Mouse (Mus musculus): ENCODE measurements around the gene 1700086D15Rik. TPM values are rescaled to one million over a fixed set of nuclear protein-coding genes. Genes with fewer than 3 reads are reported as not detected.

The 1700086D15Rik gene
- polyA plus RNA-seq (2015; fragmentation: Nextera tagmentation; extraction: Ambion mirVana): not detected in 2 replicates

DNA sequence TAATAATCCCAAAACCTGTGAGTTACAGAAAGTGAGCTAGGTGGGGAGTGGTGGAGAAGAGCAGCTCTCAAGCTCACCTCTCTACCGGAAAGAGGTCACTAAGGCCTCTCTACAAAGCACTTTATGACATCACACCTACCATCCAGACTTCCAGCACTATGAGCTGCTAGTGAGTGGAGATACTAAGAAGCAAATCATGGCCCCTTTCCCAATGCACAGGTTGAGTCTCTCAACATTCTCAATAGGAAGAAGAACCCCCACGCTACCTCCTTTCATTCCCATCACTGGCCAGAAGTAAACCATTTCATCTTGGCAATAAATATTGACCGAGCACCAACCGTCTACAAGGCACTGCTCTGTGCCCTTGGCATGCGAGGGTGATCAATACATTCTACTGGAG is at the start of gene 1700086D15Rik:
Gene 1700086D15Rik (minus strand): TSS at position 101 of the 400 bp plus-strand sequence.
- no peak within 1 kb of the TSS for H3K4me2 ChIP-seq
- H3K4me3 ChIP-seq (replicated peaks): no peak within 1 kb of the TSS
- H3K27me3 ChIP-seq: peaks cover 27% of the 10 kb centered on the region
- H3K36me3 ChIP-seq (replicated peaks): no peaks in the 10 kb centered on the region
- no peaks in the 10 kb centered on the region for H3K9me3 ChIP-seq (replicated peaks)
- no peak within 1 kb of the TSS for H3K27ac ChIP-seq (replicated peaks)
- ATAC-seq (ENCODE audit: insufficient read depth): no peak
- no peaks in the 10 kb centered on the region for H3K4me1 ChIP-seq (replicated peaks)
- H3K9ac ChIP-seq: no peak within 1 kb of the TSS
- WGBS (ENCODE audit: insufficient replicate concordance): 60% methylated on average over 5 of the region's 5 CpGs

DNA sequence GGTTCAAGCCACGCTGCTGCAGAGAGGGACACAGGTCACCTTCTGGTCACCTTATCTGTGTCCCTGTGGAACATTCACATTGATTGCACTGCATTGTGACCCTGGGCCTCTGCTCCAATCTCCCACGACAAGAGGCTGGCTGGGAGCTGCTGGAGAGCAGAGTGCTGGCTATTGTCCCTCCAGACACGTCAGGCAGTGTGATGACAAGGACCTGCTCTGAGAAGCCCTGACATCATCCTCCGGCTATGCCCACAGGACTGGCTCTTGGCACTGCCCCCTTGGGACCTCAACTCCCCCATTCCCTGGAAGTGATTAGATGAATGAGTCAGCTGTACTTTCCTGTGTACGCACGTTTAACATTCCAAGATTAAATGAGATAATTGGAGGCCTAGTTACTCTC is 49.8 kb upstream of the 1700086D15Rik start:
- 35% methylated on average over 6 of the region's 6 CpGs for WGBS (ENCODE audit: insufficient replicate concordance)
- Histone ChIP-seq H3K4me3 (replicated peaks) (no peak overlapping the region), H3K9me3 (replicated peaks) (no peaks in the 10 kb centered on the region), H3K27me3 (no peaks in the 10 kb centered on the region), H3K9ac (no peak overlapping the region), H3K36me3 (replicated peaks) (no peaks in the 10 kb centered on the region), H3K4me1 (replicated peaks) (no peaks in the 10 kb centered on the region), H3K4me2 (no peak overlapping the region), H3K27ac (replicated peaks) (no peak overlapping the region)
- ATAC-seq (ENCODE audit: insufficient read depth): no peak

DNA sequence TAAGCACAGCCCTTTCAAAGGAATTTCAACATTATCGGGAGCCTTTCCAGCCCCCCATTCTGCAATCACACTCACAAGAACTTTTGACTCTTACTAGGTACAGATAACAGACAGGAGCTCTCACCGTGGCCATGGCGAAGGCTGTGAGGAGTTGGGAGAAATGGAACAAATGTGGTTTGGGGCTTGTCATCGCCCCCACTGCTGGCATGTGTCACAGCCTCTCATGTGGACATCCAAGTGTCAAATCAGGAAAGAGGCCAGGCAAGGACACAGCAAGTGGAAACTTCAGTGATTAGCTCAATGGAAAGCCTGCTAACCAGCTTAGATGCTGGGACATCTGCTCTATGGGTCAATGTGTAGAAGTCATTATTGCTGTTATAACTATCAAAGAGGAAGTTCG is 45.6 kb upstream of the 1700086D15Rik start:
- H3K4me2 ChIP-seq: no peak overlapping the region
- no peak overlapping the region for H3K27ac ChIP-seq (replicated peaks)
- H3K9me3 ChIP-seq (replicated peaks): no peaks in the 10 kb centered on the region
- H3K4me3 ChIP-seq (replicated peaks): no peak overlapping the region
- WGBS (ENCODE audit: insufficient replicate concordance): 55% methylated on average over 5 of the region's 5 CpGs
- ATAC-seq (ENCODE audit: insufficient read depth): no peak
- no peaks in the 10 kb centered on the region for H3K4me1 ChIP-seq (replicated peaks)
- H3K9ac ChIP-seq: no peak overlapping the region
- H3K36me3 ChIP-seq (replicated peaks): no peaks in the 10 kb centered on the region
- no peaks in the 10 kb centered on the region for H3K27me3 ChIP-seq

GRCm38 (mm10) chr11:65204651-65205050 is 45.0 kb upstream of the 1700086D15Rik start:
- no peak for ATAC-seq (ENCODE audit: insufficient read depth)
- Histone ChIP-seq H3K27me3 (no peaks in the 10 kb centered on the region), H3K4me3 (replicated peaks) (no peak overlapping the region), H3K4me2 (no peak overlapping the region), H3K27ac (replicated peaks) (no peak overlapping the region), H3K4me1 (replicated peaks) (no peaks in the 10 kb centered on the region), H3K9me3 (replicated peaks) (no peaks in the 10 kb centered on the region), H3K36me3 (replicated peaks) (no peaks in the 10 kb centered on the region), H3K9ac (no peak overlapping the region)
- 72% methylated on average over 13 of the region's 13 CpGs for WGBS (ENCODE audit: insufficient replicate concordance)

DNA sequence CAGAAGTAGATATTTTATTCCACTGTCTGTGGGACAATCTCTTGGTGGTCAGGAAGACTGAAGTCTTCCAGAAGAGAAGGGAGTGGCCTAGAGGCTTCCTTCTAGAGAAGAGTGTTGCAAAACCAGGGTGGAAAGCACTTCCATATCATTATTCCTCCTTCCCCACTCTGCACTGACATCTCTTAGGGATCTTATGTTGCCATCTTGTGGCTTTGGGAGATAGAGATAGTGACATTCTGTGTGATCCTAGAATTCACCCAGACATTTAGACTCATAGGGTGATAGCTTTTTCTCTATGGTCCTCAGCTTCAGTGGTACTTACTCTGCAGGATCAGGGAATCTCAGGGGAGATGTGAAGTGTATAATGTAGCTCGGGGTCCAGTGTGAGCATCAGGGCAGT is 43.3 kb upstream of the 1700086D15Rik start:
- Histone ChIP-seq H3K4me2 (no peak overlapping the region), H3K4me3 (replicated peaks) (no peak overlapping the region), H3K9ac (no peak overlapping the region), H3K36me3 (replicated peaks) (no peaks in the 10 kb centered on the region), H3K4me1 (replicated peaks) (no peaks in the 10 kb centered on the region), H3K27me3 (no peaks in the 10 kb centered on the region), H3K9me3 (replicated peaks) (no peaks in the 10 kb centered on the region), H3K27ac (replicated peaks) (no peak overlapping the region)
- WGBS (ENCODE audit: insufficient replicate concordance): 50% methylated on average over 1 of the region's 1 CpGs
- ATAC-seq (ENCODE audit: insufficient read depth): no peak

DNA sequence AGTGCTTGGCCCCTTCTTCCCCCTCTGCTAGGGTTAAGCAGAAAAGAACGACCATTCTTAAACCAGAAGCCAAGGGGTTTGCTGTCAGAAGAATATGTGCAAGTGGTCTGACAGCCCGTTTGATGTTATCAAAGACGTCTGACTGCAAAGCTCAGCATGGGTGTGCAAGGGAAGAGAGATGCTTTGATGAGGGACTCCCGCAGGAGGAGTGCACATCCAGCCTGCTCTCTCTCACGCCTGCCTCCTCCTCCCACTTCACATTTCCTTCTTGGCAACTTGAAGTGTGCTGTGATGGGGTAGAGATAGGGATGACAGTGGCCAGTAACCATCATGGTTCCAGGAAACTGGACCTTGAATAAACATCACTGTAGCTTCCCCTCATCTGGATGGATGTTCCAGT is 42.5 kb upstream of the 1700086D15Rik start:
- H3K36me3 ChIP-seq (replicated peaks): no peaks in the 10 kb centered on the region
- no peaks in the 10 kb centered on the region for H3K27me3 ChIP-seq
- no peak overlapping the region for H3K4me3 ChIP-seq (replicated peaks)
- no peaks in the 10 kb centered on the region for H3K4me1 ChIP-seq (replicated peaks)
- no peak for ATAC-seq (ENCODE audit: insufficient read depth)
- WGBS (ENCODE audit: insufficient replicate concordance): 51% methylated on average over 5 of the region's 5 CpGs
- H3K4me2 ChIP-seq: no peak overlapping the region
- no peak overlapping the region for H3K9ac ChIP-seq
- H3K27ac ChIP-seq (replicated peaks): no peak overlapping the region
- no peaks in the 10 kb centered on the region for H3K9me3 ChIP-seq (replicated peaks)

DNA sequence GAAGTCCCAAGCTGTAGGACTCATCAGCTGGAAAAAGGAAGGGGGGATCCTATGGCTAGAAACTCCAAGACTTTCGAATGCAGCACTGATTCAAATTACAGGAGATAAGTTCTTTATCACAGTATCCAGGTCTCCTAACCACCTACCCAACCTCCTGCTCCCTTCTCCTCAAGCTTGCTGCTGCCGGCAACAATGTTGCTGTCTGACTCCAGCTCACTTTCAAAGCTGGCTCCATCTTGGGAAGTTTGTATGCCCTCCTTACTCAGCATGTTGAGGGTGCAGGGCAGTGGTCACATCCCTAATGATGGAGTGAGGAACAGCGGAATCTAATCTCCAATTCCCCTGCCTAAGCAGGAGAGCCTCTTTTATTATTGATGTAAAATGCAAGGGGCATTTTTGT is 38.3 kb upstream of the 1700086D15Rik start:
- Histone ChIP-seq H3K27ac (replicated peaks) (no peak overlapping the region), H3K9me3 (replicated peaks) (no peaks in the 10 kb centered on the region), H3K9ac (no peak overlapping the region), H3K4me3 (replicated peaks) (no peak overlapping the region), H3K36me3 (replicated peaks) (no peaks in the 10 kb centered on the region), H3K27me3 (no peaks in the 10 kb centered on the region), H3K4me2 (no peak overlapping the region), H3K4me1 (replicated peaks) (no peaks in the 10 kb centered on the region)
- 54% methylated on average over 3 of the region's 3 CpGs for WGBS (ENCODE audit: insufficient replicate concordance)
- no peak for ATAC-seq (ENCODE audit: insufficient read depth)

DNA sequence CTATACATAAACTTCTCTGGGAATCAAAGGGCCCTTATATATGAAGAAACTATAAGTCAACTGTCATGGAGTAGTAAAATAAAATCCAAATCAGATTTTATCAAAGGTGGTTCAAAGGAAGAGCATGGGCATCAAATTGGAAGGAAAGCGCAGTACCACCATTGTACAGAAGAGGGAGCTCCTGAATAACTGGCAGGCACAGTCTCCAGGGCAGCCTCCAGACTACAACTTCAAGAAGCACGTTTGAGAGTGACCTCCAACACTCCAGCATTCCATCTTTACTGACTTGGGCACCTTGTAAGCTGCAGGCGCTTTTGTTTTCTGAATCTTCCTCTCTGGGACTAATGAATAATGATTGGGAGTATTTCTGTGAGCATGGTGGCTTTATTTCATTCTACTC is 37.6 kb upstream of the 1700086D15Rik start:
- no peak overlapping the region for H3K9ac ChIP-seq
- no peaks in the 10 kb centered on the region for H3K36me3 ChIP-seq (replicated peaks)
- ATAC-seq (ENCODE audit: insufficient read depth): no peak
- H3K4me2 ChIP-seq: no peak overlapping the region
- no peaks in the 10 kb centered on the region for H3K27me3 ChIP-seq
- no peaks in the 10 kb centered on the region for H3K4me1 ChIP-seq (replicated peaks)
- no peaks in the 10 kb centered on the region for H3K9me3 ChIP-seq (replicated peaks)
- H3K4me3 ChIP-seq (replicated peaks): no peak overlapping the region
- no peak overlapping the region for H3K27ac ChIP-seq (replicated peaks)
- WGBS (ENCODE audit: insufficient replicate concordance): 1% methylated on average over 3 of the region's 3 CpGs

DNA sequence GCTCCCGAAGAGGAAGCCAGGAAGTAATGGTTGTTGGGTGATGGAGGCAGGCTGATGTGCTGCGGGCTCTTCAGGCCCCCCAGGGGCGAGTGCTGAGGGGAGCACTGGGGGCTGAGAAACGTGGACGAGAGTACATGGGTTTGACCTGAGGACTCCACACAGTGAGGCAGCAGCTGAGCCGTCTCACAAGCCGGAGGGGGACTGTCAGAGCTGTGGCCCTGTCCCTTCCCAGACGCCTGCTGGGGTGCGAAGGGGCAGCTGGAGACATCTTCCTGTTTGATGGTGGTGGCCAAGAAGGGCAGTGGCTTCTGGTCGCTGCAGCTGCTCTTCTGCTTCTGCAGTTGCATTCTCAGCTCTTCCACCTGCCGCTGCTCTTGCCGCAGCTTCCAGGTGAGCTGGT is 27.3 kb upstream of the 1700086D15Rik start:
- no peaks in the 10 kb centered on the region for H3K36me3 ChIP-seq (replicated peaks)
- H3K4me1 ChIP-seq (replicated peaks): no peaks in the 10 kb centered on the region
- H3K4me2 ChIP-seq: no peak overlapping the region
- H3K9me3 ChIP-seq (replicated peaks): no peaks in the 10 kb centered on the region
- no peak overlapping the region for H3K4me3 ChIP-seq (replicated peaks)
- ATAC-seq (ENCODE audit: insufficient read depth): no peak
- no peaks in the 10 kb centered on the region for H3K27me3 ChIP-seq
- H3K27ac ChIP-seq (replicated peaks): no peak overlapping the region
- 66% methylated on average over 12 of the region's 12 CpGs for WGBS (ENCODE audit: insufficient replicate concordance)
- H3K9ac ChIP-seq: no peak overlapping the region

- WGBS (ENCODE audit: insufficient replicate concordance): 64% methylated on average over 1 of the region's 1 CpGs
Observed at GRCm38 (mm10) chr11:65185114-65185513, 25.4 kb upstream of the 1700086D15Rik start.

DNA sequence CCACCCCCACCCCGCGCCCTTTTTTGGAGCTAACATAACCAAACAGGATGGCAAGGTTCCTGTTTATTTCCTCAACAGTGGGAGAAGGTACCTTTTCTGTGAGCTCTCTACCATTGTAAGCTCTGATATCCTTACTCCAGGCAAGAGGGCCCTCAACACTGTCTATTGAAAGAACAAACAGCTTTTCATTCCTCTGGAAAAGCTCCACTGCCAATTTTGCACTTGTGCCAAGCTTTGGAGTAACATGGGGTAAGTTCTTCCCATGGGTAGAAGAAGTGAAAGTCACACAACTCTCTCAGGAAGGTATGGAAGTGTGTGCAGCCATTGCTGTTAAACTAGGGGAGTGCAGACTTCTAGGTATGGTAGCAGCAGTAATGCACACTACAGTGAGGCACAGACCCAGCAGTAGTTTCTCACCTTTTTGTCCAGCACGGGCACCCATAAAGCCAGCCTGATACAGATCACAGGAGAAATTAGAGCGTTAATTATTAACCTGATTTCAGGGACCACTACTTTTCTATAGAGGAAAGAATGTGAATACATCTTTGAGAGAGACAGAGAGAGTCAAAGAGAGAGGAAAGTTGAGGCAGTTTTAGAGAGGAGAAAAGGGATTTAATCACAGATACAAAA is 10.5 kb upstream of the 1700086D15Rik start:
- H3K36me3 ChIP-seq (replicated peaks): no peaks in the 10 kb centered on the region

More at GRCm38 (mm10) chr11:65185114-65185513, 25.4 kb upstream of the 1700086D15Rik start:
- Histone ChIP-seq H3K4me2 (no peak overlapping the region), H3K9me3 (replicated peaks) (no peaks in the 10 kb centered on the region), H3K27ac (replicated peaks) (no peak overlapping the region), H3K4me3 (replicated peaks) (no peak overlapping the region), H3K36me3 (replicated peaks) (no peaks in the 10 kb centered on the region), H3K4me1 (replicated peaks) (no peaks in the 10 kb centered on the region), H3K9ac (no peak overlapping the region), H3K27me3 (no peaks in the 10 kb centered on the region)
- ATAC-seq (ENCODE audit: insufficient read depth): no peak

DNA sequence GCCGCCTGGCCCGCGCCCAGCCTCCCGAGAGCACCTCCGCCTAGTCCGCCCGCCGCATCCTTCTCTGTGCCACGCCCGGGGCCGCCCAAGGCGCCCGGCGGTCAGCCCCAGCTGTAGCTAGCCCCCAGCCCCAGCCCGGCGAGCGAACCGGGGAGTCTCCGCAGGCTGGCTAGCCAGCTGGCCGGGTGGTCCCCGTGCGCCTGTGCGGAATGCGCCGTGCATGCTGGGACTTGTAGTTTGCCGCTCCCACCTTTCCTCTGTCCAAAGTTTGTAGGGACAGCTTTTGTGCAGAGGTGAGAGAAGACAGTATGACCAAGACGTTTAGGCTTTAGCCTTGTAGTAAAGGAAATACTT is 3.1 kb upstream of the 1700086D15Rik start, which contains the start of gene Arhgap44:
Gene Arhgap44 (minus strand): TSS at position 195 of the 354 bp plus-strand sequence.
- H3K9ac ChIP-seq: no peak within 1 kb of the TSS; the same call in 1 of the 2 replicates
- no peak for ATAC-seq (ENCODE audit: insufficient read depth)

More for the DNA sequence above, 10.5 kb upstream of the 1700086D15Rik start:
- Histone ChIP-seq H3K9me3 (replicated peaks) (no peaks in the 10 kb centered on the region), H3K4me1 (replicated peaks) (no peaks in the 10 kb centered on the region), H3K4me2 (no peak overlapping the region), H3K4me3 (replicated peaks) (no peak overlapping the region), H3K9ac (no peak overlapping the region), H3K27me3 (0 out of 2 replicates have a peak, but pooled peaks cover 4% of the 10 kb centered on the region), H3K27ac (replicated peaks) (no peak overlapping the region)
- WGBS (ENCODE audit: insufficient replicate concordance): 61% methylated on average over 4 of the region's 4 CpGs
- no peak for ATAC-seq (ENCODE audit: insufficient read depth)

More for the DNA sequence above, 3.1 kb upstream of the 1700086D15Rik start, which contains the start of gene Arhgap44:
- H3K9me3 ChIP-seq (replicated peaks): no peaks in the 10 kb centered on the region
- no peaks in the 10 kb centered on the region for H3K36me3 ChIP-seq (replicated peaks)
- no peaks in the 10 kb centered on the region for H3K4me1 ChIP-seq (replicated peaks)
- peaks cover 31% of the 10 kb centered on the region for H3K27me3 ChIP-seq
- H3K27ac ChIP-seq (replicated peaks): no peak within 1 kb of the TSS
- H3K4me2 ChIP-seq: peak within 1 kb of the TSS; percentile 64
- under 1% methylated on average over 27 of the region's 27 CpGs for WGBS (ENCODE audit: insufficient replicate concordance)
- peak within 1 kb of the TSS; percentile 59 for H3K4me3 ChIP-seq (replicated peaks)

Measured in liver, embryonic 15.5 days (tissue).